Mouse (Mus musculus) heart, embryonic 12.5 days (tissue): Measurements from ENCODE around the gene B9d1. TPM values are rescaled to one million over a fixed set of nuclear protein-coding genes. Genes with fewer than 3 reads are reported as not detected.
A peak's percentile ranks its signal among the peaks of the same experiment; 100 is the strongest.

Experiments used
- ATAC-seq: fragments of 200-750 bp; cut with Nextera tagmentation; 2 replicates; pipeline ENCODE4 v1.8.0; 2017; ENCODE audit warnings: moderate TSS enrichment, moderate library complexity; ENCODE audit not compliant: insufficient number of reproducible peaks, low FRiP score
- H3K27ac ChIP-seq: fragments of 300-500 bp; sonication (generic); 2 replicates; pipeline ENCODE4 v1.5.1; 2016; ENCODE audit warnings: mild to moderate bottlenecking, moderate library complexity; ENCODE audit not compliant: poor library complexity, severe bottlenecking
- H3K27me3 ChIP-seq: fragments of 300-500 bp; sonication (generic); replicated peaks from 2 replicates; pipeline ENCODE4 v1.6.1; 2016; ENCODE audit warnings: mild to moderate bottlenecking, moderate library complexity
- H3K36me3 ChIP-seq: fragments of 300-500 bp; sonication (generic); 2 replicates; pipeline ENCODE4 v1.6.1; 2016; ENCODE audit warnings: mild to moderate bottlenecking, moderate library complexity
- H3K4me1 ChIP-seq: fragments of 300-500 bp; sonication (generic); replicated peaks from 2 replicates; pipeline ENCODE4 v1.6.1; 2016; ENCODE audit warnings: mild to moderate bottlenecking
- H3K4me2 ChIP-seq: fragments of 300-500 bp; sonication (generic); 2 replicates; pipeline ENCODE4 v1.6.1; 2016; ENCODE audit warnings: mild to moderate bottlenecking, moderate library complexity
- H3K4me3 ChIP-seq: fragments of 300-500 bp; sonication (generic); 2 replicates; pipeline ENCODE4 v1.5.1; 2016; ENCODE audit warnings: mild to moderate bottlenecking
- H3K9ac ChIP-seq: fragments of 300-500 bp; sonication (generic); 2 replicates; pipeline ENCODE4 v1.6.1; 2016; ENCODE audit warnings: mild to moderate bottlenecking, moderate library complexity
- H3K9me3 ChIP-seq: fragments of 300-500 bp; sonication (generic); replicated peaks from 2 replicates; pipeline ENCODE4 v1.6.1; 2016; ENCODE audit warnings: mild to moderate bottlenecking, moderate library complexity
- WGBS: fragments of 180-500 bp; shearing (Covaris S2); methylation state at CpG from one replicate; pipeline ENCODE4 v1.1.7; 2016; 5-methylcytosine and 5-hydroxymethylcytosine counted together
- polyA plus RNA-seq: library from polyadenylated mRNA; unstranded; fragments of >200 nt; fragmentation: Nextera tagmentation; extraction: Ambion mirVana; gene quantifications from 2 replicates; pipeline ENCODE4 v1.2.1, GENCODE M21; 2016

The B9d1 gene
- 9.0 and 11.0 TPM in 2 replicates for polyA plus RNA-seq

- Histone ChIP-seq H3K4me3 (peak within 1 kb of the TSS; percentile 63), H3K9me3 (no peaks in the 10 kb centered on the region), H3K36me3 (no peaks in the 10 kb centered on the region; the same call in 1 of the 2 replicates), H3K4me1 (peaks cover 11% of the 10 kb centered on the region), H3K9ac (peak within 1 kb of the TSS; percentile 69), H3K4me2 (peak within 1 kb of the TSS; percentile 80), H3K27me3 (no peaks in the 10 kb centered on the region), H3K27ac (peak within 1 kb of the TSS; percentile 41)
- under 1% methylated on average over 39 of the region's 39 CpGs for WGBS
- peak; percentile 88 for ATAC-seq
Observed at GRCm38 (mm10) chr11:61504713-61505257, at the start of gene B9d1. B9d1 (plus strand) TSS chr11:61505144.

- ATAC-seq, result no peak
- no peaks in the 10 kb centered on the region for H3K36me3 ChIP-seq
- no peak overlapping the region for H3K4me2 ChIP-seq
- H3K4me1 ChIP-seq, result no peaks in the 10 kb centered on the region; the same call in 1 of the 2 replicates
- 73% methylated on average over 2 of the region's 2 CpGs for WGBS
- H3K9me3 ChIP-seq, result no peaks in the 10 kb centered on the region
- no peak overlapping the region for H3K4me3 ChIP-seq
- no peaks in the 10 kb centered on the region for H3K27me3 ChIP-seq
- no peak overlapping the region for H3K27ac ChIP-seq
- no peak overlapping the region for H3K9ac ChIP-seq
Observed at GRCm38 (mm10) chr11:61464071-61464470, 40.9 kb upstream of the B9d1 start.

- WGBS, result 55% methylated on average over 4 of the region's 4 CpGs
- ATAC-seq, result no peak
Observed at GRCm38 (mm10) chr11:61465422-61465821, 39.5 kb upstream of the B9d1 start.

GRCm38 (mm10) chr11:61468534-61468933, 36.4 kb upstream of the B9d1 start:
- Histone ChIP-seq H3K36me3 (no peaks in the 10 kb centered on the region), H3K9ac (no peak overlapping the region), H3K4me3 (no peak overlapping the region), H3K27ac (no peak overlapping the region), H3K4me1 (no peaks in the 10 kb centered on the region; the same call in 1 of the 2 replicates), H3K27me3 (no peaks in the 10 kb centered on the region), H3K9me3 (no peaks in the 10 kb centered on the region), H3K4me2 (no peak overlapping the region)
- WGBS, result 72% methylated on average over 4 of the region's 4 CpGs
- no peak for ATAC-seq

More at GRCm38 (mm10) chr11:61465422-61465821, 39.5 kb upstream of the B9d1 start:
- Histone ChIP-seq H3K27me3 (no peaks in the 10 kb centered on the region), H3K27ac (no peak overlapping the region), H3K36me3 (no peaks in the 10 kb centered on the region), H3K4me1 (no peaks in the 10 kb centered on the region; the same call in 1 of the 2 replicates), H3K4me3 (no peak overlapping the region), H3K9ac (no peak overlapping the region), H3K4me2 (no peak overlapping the region), H3K9me3 (no peaks in the 10 kb centered on the region)

GRCm38 (mm10) chr11:61469317-61469917, 35.5 kb upstream of the B9d1 start:
- H3K36me3 ChIP-seq, result no peaks in the 10 kb centered on the region
- 60% methylated on average over 7 of the region's 7 CpGs for WGBS
- H3K4me1 ChIP-seq, result no peaks in the 10 kb centered on the region; the same call in 1 of the 2 replicates
- H3K9ac ChIP-seq, result no peak overlapping the region
- H3K4me3 ChIP-seq, result no peak overlapping the region
- no peak for ATAC-seq
- no peak overlapping the region for H3K4me2 ChIP-seq
- no peaks in the 10 kb centered on the region for H3K27me3 ChIP-seq
- H3K9me3 ChIP-seq, result no peaks in the 10 kb centered on the region
- H3K27ac ChIP-seq, result no peak overlapping the region

GRCm38 (mm10) chr11:61470880-61471279, 34.1 kb upstream of the B9d1 start:
- no peak overlapping the region for H3K4me3 ChIP-seq
- no peaks in the 10 kb centered on the region for H3K27me3 ChIP-seq
- no peak for ATAC-seq

GRCm38 (mm10) chr11:61473630-61474029, 31.3 kb upstream of the B9d1 start:
- no peak for ATAC-seq
- Histone ChIP-seq H3K36me3 (no peaks in the 10 kb centered on the region), H3K4me1 (no peaks in the 10 kb centered on the region; the same call in 1 of the 2 replicates), H3K27me3 (no peaks in the 10 kb centered on the region), H3K27ac (no peak overlapping the region), H3K9me3 (no peaks in the 10 kb centered on the region), H3K4me3 (no peak overlapping the region), H3K4me2 (no peak overlapping the region), H3K9ac (no peak overlapping the region)
- WGBS, result 72% methylated on average over 4 of the region's 4 CpGs

More at GRCm38 (mm10) chr11:61470880-61471279, 34.1 kb upstream of the B9d1 start:
- H3K27ac ChIP-seq, result no peak overlapping the region
- no peak overlapping the region for H3K9ac ChIP-seq
- no peak overlapping the region for H3K4me2 ChIP-seq
- no peaks in the 10 kb centered on the region; the same call in 1 of the 2 replicates for H3K4me1 ChIP-seq
- H3K9me3 ChIP-seq, result no peaks in the 10 kb centered on the region
- H3K36me3 ChIP-seq, result no peaks in the 10 kb centered on the region

GRCm38 (mm10) chr11:61476786-61477382, 28.1 kb upstream of the B9d1 start:
- peak overlapping the region; percentile 33 for H3K4me2 ChIP-seq
- WGBS, result 55% methylated on average over 12 of the region's 12 CpGs
- no peak for ATAC-seq

GRCm38 (mm10) chr11:61477566-61478508, 27.1 kb upstream of the B9d1 start:
- no peak for ATAC-seq
- Histone ChIP-seq H3K4me1 (peaks cover 5% of the 10 kb centered on the region), H3K4me3 (no peak overlapping the region), H3K27ac (no peak overlapping the region), H3K9me3 (no peaks in the 10 kb centered on the region), H3K4me2 (no peak overlapping the region), H3K9ac (no peak overlapping the region), H3K27me3 (no peaks in the 10 kb centered on the region), H3K36me3 (no peaks in the 10 kb centered on the region)
- 71% methylated on average over 17 of the region's 17 CpGs for WGBS

More at GRCm38 (mm10) chr11:61476786-61477382, 28.1 kb upstream of the B9d1 start:
- Histone ChIP-seq H3K4me3 (no peak overlapping the region), H3K36me3 (no peaks in the 10 kb centered on the region), H3K9ac (no peak overlapping the region), H3K4me1 (peaks cover 4% of the 10 kb centered on the region), H3K27me3 (no peaks in the 10 kb centered on the region), H3K9me3 (no peaks in the 10 kb centered on the region), H3K27ac (no peak overlapping the region)

- H3K27ac ChIP-seq, result no peak overlapping the region
- H3K9me3 ChIP-seq, result no peaks in the 10 kb centered on the region
- no peak overlapping the region for H3K9ac ChIP-seq
- no peak overlapping the region for H3K4me2 ChIP-seq
- ATAC-seq, result no peak
- no peaks in the 10 kb centered on the region for H3K27me3 ChIP-seq
- no peak overlapping the region for H3K4me3 ChIP-seq
- WGBS, result 83% methylated on average over 4 of the region's 4 CpGs
- H3K4me1 ChIP-seq, result peaks cover 5% of the 10 kb centered on the region
- H3K36me3 ChIP-seq, result no peaks in the 10 kb centered on the region
Observed at GRCm38 (mm10) chr11:61478788-61479187, 26.2 kb upstream of the B9d1 start.
